Mouse (Mus musculus) myocyte (in vitro differentiated cells): ENCODE data around the gene Kif20b.

Source experiments
- CEBPB ChIP-seq: IDR thresholded peaks from 2 replicates; pipeline ENCODE4 v1.6.1; 2011; ENCODE audit warnings: mild to moderate bottlenecking, moderate library complexity; ENCODE audit not compliant: poor library complexity, insufficient read depth, severe bottlenecking
- MYOG ChIP-seq, 3 experiments: IDR thresholded peaks; one replicate each; pipeline ENCODE4 v1.6.1; 2011; ENCODE audit warnings: control low read depth in 2 of 3, low read depth in 2 of 3, mild to moderate bottlenecking in 2 of 3; ENCODE audit not compliant: insufficient read length in 2 of 3, control insufficient read depth in 1 of 3, insufficient read depth in 1 of 3
- POLR2A ChIP-seq: IDR thresholded peaks from one replicate; pipeline ENCODE4 v1.6.1; 2011; ENCODE audit warnings: low read depth, mild to moderate bottlenecking, control low read depth, moderate library complexity; ENCODE audit not compliant: insufficient read length
- TCF12 ChIP-seq: IDR thresholded peaks from one replicate; pipeline ENCODE4 v1.6.1; 2011; ENCODE audit warnings: mild to moderate bottlenecking, control low read depth; ENCODE audit not compliant: poor library complexity, insufficient read depth, severe bottlenecking
- USF1 ChIP-seq: IDR thresholded peaks from one replicate; pipeline ENCODE4 v1.6.1; 2011; ENCODE audit warnings: low read depth, mild to moderate bottlenecking, control low read depth, moderate library complexity

DNA sequence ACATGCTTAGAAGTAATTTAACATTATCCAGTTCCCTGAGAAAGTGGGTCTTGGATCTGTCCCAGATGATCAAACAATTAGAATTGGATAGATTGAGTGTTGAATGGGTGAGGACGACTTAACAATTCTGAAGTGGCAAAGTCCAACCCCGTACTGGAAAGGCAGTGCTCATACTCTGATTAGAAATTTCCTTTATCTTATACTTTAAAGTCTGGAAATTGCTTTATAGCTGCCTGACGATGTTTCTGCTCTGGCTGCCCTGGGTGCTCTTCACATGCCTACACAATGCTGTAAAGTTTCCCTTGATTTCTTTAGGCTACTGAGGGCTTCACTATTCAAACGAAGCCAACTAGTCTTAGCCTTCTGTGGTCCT lies 96.0 kb downstream of the Kif20b start:
- TF ChIP-seq POLR2A (no peak), MYOG (IDR thresholded peaks at IDR 0.05; ENCODE audit: control insufficient read depth in 1 of 3, insufficient read depth in 1 of 3, insufficient read length in 2 of 3, low read depth in 2 of 3) (no peak), CEBPB (no peak), USF1 (no peak), TCF12 (no peak)
